Mouse (Mus musculus) kidney, adult 8-10 months (tissue): ENCODE results near the gene Pdzrn3.

Experiments
- DNase-seq, 2 experiments: peaks; one replicate each; pipeline ENCODE4 v3.0.0; 2022

Gene Pdzrn3

GRCm38 (mm10) chr6:101194386-101194925 is 183.2 kb downstream of the Pdzrn3 start:
- DNase-seq = no peak

GRCm38 (mm10) chr6:101191576-101191975 is 186.1 kb downstream of the Pdzrn3 start:
- DNase-seq = no peak

- no peak for DNase-seq
Observed at GRCm38 (mm10) chr6:101187322-101187721, 190.4 kb downstream of the Pdzrn3 start.

- DNase-seq = no peak
Observed at GRCm38 (mm10) chr6:101186887-101187286, 190.8 kb downstream of the Pdzrn3 start.

- DNase-seq = no peak
Observed at GRCm38 (mm10) chr6:101184103-101184785, 193.5 kb downstream of the Pdzrn3 start.

GRCm38 (mm10) chr6:101170699-101171098 is 207.0 kb downstream of the Pdzrn3 start:
- no peak for DNase-seq

- no peak for DNase-seq
Observed at GRCm38 (mm10) chr6:101153511-101153921, 224.2 kb downstream of the Pdzrn3 start.

GRCm38 (mm10) chr6:101135368-101135767 is 242.3 kb downstream of the Pdzrn3 start:
- no peak for DNase-seq

GRCm38 (mm10) chr6:101125396-101125795 is 252.3 kb downstream of the Pdzrn3 start:
- DNase-seq = no peak

- no peak for DNase-seq
Observed at GRCm38 (mm10) chr6:101108951-101109350, 268.7 kb downstream of the Pdzrn3 start.

- DNase-seq = peak; percentile 17 to 22
Observed at GRCm38 (mm10) chr6:101103506-101103905, 274.2 kb downstream of the Pdzrn3 start.

- DNase-seq = peak; percentile 72 to 87
Observed at GRCm38 (mm10) chr6:101101709-101102654, 275.7 kb downstream of the Pdzrn3 start.
